Mouse (Mus musculus) adrenal gland, adult 2 months (tissue): ENCODE data around the gene Clcnka. TPM values are rescaled to one million over a fixed set of nuclear protein-coding genes. Genes with fewer than 3 reads are reported as not detected.
A peak's percentile ranks its signal among the peaks of the same experiment; 100 is the strongest.

Experiments
- DNase-seq: peaks from one replicate; pipeline ENCODE4 v3.0.0; 2021
- polyA plus RNA-seq: library from polyadenylated mRNA; depleted of rRNA; stranded (reverse); fragments of >200 nt; gene quantifications from 2 replicates; pipeline ENCODE4 v1.2.3, GENCODE M21; 2012
- total RNA-seq, 2 experiments: library from RNA; stranded (reverse); gene quantifications; 2 replicates each; pipeline ENCODE4 v1.2.3; 2021

Gene Clcnka
- total and polyA plus RNA-seq, 3 experiments = 0.04 TPM; not detected in 2

- DNase-seq = peak; percentile 43
These were observed 22.9 kb upstream of the Clcnka start for GRCm38 (mm10) chr4:141421423-141421822.

GRCm38 (mm10) chr4:141420886-141421285 is 22.4 kb upstream of the Clcnka start:
- no peak for DNase-seq

- no peak for DNase-seq
These were observed 21.8 kb upstream of the Clcnka start, which contains the start of gene Hspb7 for GRCm38 (mm10) chr4:141420192-141420829. Gene Hspb7 (plus strand): TSS chr4:141420779.

GRCm38 (mm10) chr4:141419398-141420191 is 21.1 kb upstream of the Clcnka start:
- DNase-seq = peak; percentile 62

GRCm38 (mm10) chr4:141415924-141416323 is 17.4 kb upstream of the Clcnka start, which contains the start of gene Clcnkb:
Gene Clcnkb (minus strand): TSS chr4:141416014.
- no peak for DNase-seq

- no peak for DNase-seq
These were observed 13.0 kb upstream of the Clcnka start for GRCm38 (mm10) chr4:141411430-141411992.

GRCm38 (mm10) chr4:141408577-141408976 is 10.1 kb upstream of the Clcnka start:
- no peak for DNase-seq

- peak; percentile 60 for DNase-seq
These were observed 8.2 kb upstream of the Clcnka start for GRCm38 (mm10) chr4:141406516-141407299.

GRCm38 (mm10) chr4:141405314-141405622 is 6.7 kb upstream of the Clcnka start:
- no peak for DNase-seq

GRCm38 (mm10) chr4:141404518-141405313 is 6.2 kb upstream of the Clcnka start:
- peak; percentile 86 for DNase-seq

GRCm38 (mm10) chr4:141400171-141400570 is 1.6 kb upstream of the Clcnka start:
- no peak for DNase-seq

- no peak for DNase-seq
These were observed 663 bp downstream of the Clcnka start for GRCm38 (mm10) chr4:141397861-141398260.

- DNase-seq = no peak
These were observed 3.8 kb downstream of the Clcnka start for GRCm38 (mm10) chr4:141394751-141395150.

GRCm38 (mm10) chr4:141391293-141391692 is 7.2 kb downstream of the Clcnka start:
- no peak for DNase-seq

GRCm38 (mm10) chr4:141389366-141390150 is 9.0 kb downstream of the Clcnka start:
- no peak for DNase-seq

- no peak for DNase-seq
These were observed 10.6 kb downstream of the Clcnka start for GRCm38 (mm10) chr4:141387933-141388332.

GRCm38 (mm10) chr4:141387093-141387784 is 11.3 kb downstream of the Clcnka start:
- peak; percentile 70 for DNase-seq

GRCm38 (mm10) chr4:141386150-141386549 is 12.4 kb downstream of the Clcnka start:
- no peak for DNase-seq

- DNase-seq = peak; percentile 47
These were observed 13.2 kb downstream of the Clcnka start for GRCm38 (mm10) chr4:141385275-141385674.

- DNase-seq = no peak
These were observed 16.1 kb downstream of the Clcnka start for GRCm38 (mm10) chr4:141382406-141382805.
